Mouse (Mus musculus): ENCODE results near the gene Ttyh3.

GRCm38 (mm10) chr5:140604386-140604785 is 44.4 kb downstream of the Ttyh3 start:
- TF ChIP-seq EP300 (IDR thresholded peaks at IDR 0.05) (no peak), CTCF (IDR thresholded peaks at IDR 0.05) (peak; percentile 27; the same call in 1 of the 2 replicates)

Measured in lung, postnatal 0 days (tissue).